Mouse (Mus musculus) left cerebral cortex, postnatal 10 days (tissue): ENCODE measurements at regions not wholly inside any gene's neighbourhood (a gene's known extent, or its start where the extent isn't known, plus 50 kb on each side); places are given as distances from the start of the nearest gene placed in this dataset.
"Not testable (repeated sequence)": the region's sequence is repeated elsewhere in the genome, so short reads cannot be mapped to it uniquely, and the experiment has no call there.

Source experiments
- DNase-seq, 2 experiments: peaks; one replicate each; pipeline ENCODE4 v3.0.0; 2021 to 2022; ENCODE audit warnings: low spot score in 2 of 2, mixed read lengths in 1 of 2; ENCODE audit errors: extremely low spot score in 1 of 2
- intact Hi-C: fragments of 180-260 bp; cut with DNase I; formaldehyde crosslinking; loops from one replicate; pipeline ENCODE4 v1.15.1; 2025

DNA sequence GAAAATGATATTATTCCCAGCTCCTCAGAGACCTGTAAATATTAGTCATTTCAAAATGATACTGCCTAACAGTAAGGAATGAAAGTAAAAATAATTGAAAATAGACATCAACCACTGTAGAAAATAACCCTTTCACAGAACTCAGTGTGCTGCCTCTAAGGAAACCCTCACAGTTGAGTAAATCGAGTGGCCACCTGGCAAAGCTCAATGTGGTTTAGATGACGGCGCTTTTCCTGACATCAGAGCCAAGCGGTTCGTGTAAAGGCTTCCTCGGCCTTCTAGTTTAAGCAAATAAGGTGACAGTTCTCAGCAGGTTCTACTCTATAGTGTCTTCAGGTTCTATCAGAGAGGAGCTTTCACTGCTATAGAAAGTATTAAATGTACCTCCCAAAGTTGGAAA, 379.9 kb upstream of the Nova1 start:
- DNase-seq: no peak
- intact Hi-C loops: no loop called here

DNA sequence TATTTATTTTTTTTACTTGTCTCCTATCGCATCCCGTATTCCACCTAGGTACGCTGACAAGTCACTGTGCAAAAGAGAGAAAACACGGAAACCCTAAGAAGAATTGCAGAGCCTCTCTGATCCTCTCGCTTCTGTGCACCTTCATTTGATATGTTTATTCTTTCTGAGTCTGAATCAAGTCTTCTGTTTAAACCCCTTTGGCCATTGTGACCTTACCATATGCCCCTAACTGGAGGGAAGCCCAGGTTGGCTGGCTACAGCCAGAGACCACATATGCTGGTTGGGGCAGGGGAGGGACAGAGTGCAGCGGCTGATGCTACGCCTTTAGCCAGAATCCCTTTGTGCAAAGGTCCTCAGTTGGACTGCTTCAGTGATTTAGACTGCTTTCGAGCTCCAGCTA, 346.0 kb upstream of the Nova1 start:
- DNase-seq: no peak
- intact Hi-C loops: loop anchor here (10.0 kb wide), 1 partner anchor 350 kb away; the partner anchor contains the start of gene Nova1

GRCm38 (mm10) chr12:47164031-47164717, 345.4 kb upstream of the Nova1 start:
- DNase-seq: peak; percentile 53 to 56
- intact Hi-C loops: loop anchor here (10.0 kb wide), 1 partner anchor 349 kb away; the partner anchor contains the start of gene Nova1

DNA sequence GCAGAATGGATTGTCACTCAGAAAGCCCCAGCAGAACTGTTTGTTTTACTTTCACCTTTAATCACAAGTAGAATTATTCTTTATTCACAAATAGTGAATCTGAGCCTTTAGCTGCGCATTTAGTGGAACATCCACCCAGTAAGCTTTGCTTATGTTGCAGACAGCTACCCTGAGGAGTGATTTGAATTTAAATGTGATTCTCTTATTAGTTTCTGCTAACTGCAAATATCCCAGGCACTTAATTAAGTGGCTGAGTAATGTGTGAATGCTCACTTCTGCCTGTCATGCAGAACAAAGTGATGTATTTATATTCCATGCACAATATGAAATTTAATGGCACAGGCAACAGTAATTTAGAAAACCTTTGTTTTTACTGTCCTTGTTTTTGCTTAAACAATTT, 344.4 kb upstream of the Nova1 start:
- intact Hi-C loops: loop anchor here (10.0 kb wide), 1 partner anchor 348 kb away; the partner anchor contains the start of gene Nova1
- DNase-seq: no peak

DNA sequence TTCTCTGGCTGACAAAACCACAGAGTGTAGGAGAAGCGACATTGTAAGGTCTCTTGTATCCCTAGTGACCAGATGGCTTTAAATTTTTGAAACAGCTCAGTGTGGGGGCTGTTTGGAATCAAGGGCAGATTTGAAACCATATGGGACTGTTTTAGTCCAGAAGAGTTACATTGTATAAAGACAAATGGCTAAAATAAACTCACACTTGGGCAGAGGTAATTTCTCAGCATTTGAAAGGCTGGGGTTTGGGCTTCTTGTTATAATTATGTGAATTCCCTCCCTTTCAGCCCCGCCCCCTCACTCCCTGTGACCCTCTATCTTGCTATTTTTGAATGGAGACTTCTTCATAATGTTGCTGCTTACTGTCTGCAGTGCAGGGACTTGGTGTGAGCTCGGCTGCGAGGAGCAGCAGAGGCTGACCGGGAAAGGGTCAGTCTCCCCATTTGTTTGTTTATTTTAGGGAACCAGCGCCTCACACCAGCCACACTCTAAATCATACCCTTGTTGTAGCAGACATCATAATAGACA, 344.0 kb upstream of the Nova1 start:
- no peak for DNase-seq
- intact Hi-C loops: loop anchor here (10.0 kb wide), 1 partner anchor 348 kb away; the partner anchor contains the start of gene Nova1

GRCm38 (mm10) chr12:47160626-47161025, 341.9 kb upstream of the Nova1 start:
- no peak for DNase-seq
- intact Hi-C loops: loop anchor here (10.0 kb wide), 1 partner anchor 346 kb away; the partner anchor contains the start of gene Nova1

DNA sequence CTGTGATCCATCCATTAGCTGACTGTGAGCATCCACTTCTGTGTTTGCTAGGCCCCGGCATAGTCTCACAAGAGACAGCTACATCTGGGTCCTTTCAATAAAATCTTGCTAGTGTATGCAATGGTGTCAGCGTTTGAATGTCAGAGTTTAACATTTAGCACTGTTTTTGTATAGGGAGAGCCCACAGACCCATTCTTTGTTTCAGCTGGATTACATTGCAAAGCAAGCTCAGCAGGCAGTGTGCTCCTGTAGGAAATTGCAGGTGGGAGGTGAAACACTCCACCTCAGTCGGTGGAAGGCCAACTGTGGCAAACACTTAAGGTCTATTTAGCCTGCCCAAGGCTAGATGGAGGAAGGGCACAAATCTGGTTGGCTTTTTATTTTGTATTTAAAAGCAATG, 337.2 kb upstream of the Nova1 start:
- intact Hi-C loops, DNase-seq: not testable (repeated sequence)

DNA sequence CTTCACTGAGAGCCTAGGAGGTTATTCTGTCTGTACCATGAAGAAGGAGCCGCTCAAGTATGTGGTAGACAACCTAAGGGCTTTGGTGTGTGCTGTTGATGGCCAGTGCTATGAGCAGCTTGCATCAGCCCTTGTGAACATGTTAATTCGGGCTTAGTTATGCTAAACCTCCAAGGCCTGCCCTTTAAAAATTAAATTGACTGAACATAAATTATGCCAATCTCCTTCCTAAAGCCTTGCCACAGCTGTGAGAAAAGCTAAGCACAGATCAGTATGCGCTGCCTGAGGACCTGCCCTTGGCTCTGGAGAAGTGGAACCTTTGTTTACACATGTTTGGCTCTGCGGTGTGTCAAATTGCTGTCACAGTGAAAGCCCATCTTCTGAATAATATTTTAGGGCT, 321.9 kb upstream of the Nova1 start:
- DNase-seq: no peak
- intact Hi-C loops: no loop called here

- DNase-seq: no peak
- intact Hi-C loops: no loop called here
Measured at GRCm38 (mm10) chr12:47129821-47130220, 311.1 kb upstream of the Nova1 start.

DNA sequence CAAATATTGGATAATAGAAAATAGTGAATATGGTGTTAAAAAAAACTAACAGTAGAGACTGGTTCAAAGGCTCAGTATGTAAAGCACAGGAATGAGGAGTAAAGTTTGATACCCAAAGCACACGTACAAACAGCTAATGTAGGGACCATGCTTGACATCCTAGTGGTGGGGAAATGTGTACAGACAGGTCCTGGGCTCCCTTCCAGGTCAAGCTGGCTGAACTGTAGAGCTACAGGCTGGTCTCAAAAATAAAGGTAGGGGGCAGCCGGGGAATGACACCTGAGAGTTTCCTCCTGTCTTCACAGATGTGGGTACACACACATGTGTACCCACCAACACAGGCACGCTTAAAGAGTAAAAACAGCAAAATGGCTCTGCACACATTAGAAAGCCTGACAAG, 309.9 kb upstream of the Nova1 start:
- intact Hi-C loops: no loop called here
- no peak for DNase-seq

GRCm38 (mm10) chr12:47121426-47121825, 302.7 kb upstream of the Nova1 start:
- intact Hi-C loops: no loop called here
- DNase-seq: no peak

GRCm38 (mm10) chr12:47117504-47117903, 298.8 kb upstream of the Nova1 start:
- intact Hi-C loops: no loop called here

GRCm38 (mm10) chr12:47089234-47089633, 270.5 kb upstream of the Nova1 start:
- intact Hi-C loops: no loop called here
- no peak for DNase-seq

More at GRCm38 (mm10) chr12:47117504-47117903, 298.8 kb upstream of the Nova1 start:
- DNase-seq: no peak

- no peak for DNase-seq
- intact Hi-C loops: no loop called here
Measured at GRCm38 (mm10) chr12:47074961-47075360, 256.2 kb upstream of the Nova1 start.

DNA sequence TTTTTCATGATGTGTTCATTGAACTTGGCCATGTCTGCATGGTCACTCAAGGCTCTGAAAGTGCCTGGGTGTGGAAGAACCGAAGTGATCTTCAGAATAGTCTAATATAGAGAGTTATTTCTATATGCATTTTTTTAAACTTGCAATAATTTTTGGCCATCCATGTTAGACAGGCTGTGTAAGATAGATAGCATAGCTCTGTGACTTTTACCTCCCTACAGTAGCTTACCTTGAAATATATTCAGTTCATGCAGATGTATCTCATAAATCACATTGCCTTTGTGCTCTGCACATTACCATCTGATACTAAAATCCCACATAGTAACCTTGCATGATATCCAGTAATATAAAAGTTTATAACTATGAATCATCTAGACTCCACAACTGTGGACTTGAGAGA, 233.7 kb upstream of the Nova1 start:
- DNase-seq: no peak
- intact Hi-C loops: no loop called here

DNA sequence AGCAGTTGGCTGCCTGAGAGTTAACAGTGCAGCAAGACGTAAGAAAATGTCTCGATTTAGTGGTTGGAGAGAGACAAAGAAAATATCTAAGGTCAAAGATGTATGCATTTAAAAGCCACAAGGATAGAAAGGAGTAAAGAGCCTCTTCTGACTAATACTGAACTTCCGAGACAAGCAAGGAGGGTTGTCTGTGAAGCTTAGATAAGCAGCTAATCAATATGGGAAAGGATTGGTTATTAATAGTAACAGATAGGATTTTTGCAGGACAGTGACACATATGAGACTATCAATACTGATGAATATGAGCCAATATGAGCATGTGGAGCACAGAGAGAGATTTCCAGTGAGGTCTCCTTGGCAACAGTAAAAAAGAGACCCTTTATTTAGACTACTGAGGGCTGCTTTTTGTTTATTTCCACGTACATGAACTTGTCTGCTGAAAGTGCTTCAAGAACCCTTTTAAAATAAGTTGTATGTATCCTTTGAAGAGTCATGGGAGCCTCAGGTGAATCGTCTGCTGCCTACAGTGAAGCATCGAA, 202.2 kb upstream of the Nova1 start:
- intact Hi-C loops: no loop called here
- no peak for DNase-seq

- intact Hi-C loops: no loop called here
- DNase-seq: no peak
Measured at GRCm38 (mm10) chr12:46992343-46992742, 173.6 kb upstream of the Nova1 start.

DNA sequence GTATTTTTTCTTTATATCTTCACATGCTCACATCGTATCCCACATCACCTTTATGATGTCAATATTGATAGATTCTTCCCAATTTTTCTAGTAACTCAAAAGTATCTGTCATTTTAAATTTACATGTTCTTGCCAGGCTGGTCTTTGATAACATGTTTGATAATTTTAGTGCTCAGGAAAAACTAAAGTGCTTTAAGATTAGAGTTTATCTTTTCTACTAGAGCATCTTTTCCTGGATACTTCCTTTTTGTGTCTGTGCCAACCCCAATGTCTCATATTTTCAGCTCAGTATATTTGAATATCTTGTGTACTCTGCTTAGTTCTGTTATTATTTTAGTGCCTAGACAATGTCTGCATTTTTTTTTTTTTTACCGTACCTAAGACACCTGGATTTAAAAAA, 170.2 kb upstream of the Nova1 start:
- DNase-seq: no peak
- intact Hi-C loops: no loop called here

GRCm38 (mm10) chr12:46950223-46950779, 131.6 kb upstream of the Nova1 start:
- intact Hi-C loops: no loop called here

GRCm38 (mm10) chr12:46945707-46946106, 127.0 kb upstream of the Nova1 start:
- intact Hi-C loops: no loop called here
- DNase-seq: no peak

More at GRCm38 (mm10) chr12:46950223-46950779, 131.6 kb upstream of the Nova1 start:
- no peak for DNase-seq
